15 mouse cellular contexts compared by ENCODE assay signal in genomic region chr3:65535087-65535761, GRCm38 (mm10).
"Had no signal": no experiment of that assay in that cellular context is flagged by ENCODE, and none has a peak within 500 bp of the region (broad histone marks: within the 10 kb centered on the region; RNA-seq: fewer than 3 reads in every experiment).

No protein-coding gene starts in this region.

- H3K27ac ChIP-seq: limb, embryonic 13.5 days; liver, embryonic 13.5 days; midbrain, embryonic 10.5 days; neural tube, embryonic 15.5 days had no signal

- H3K4me3 ChIP-seq: limb, embryonic 13.5 days; liver, embryonic 13.5 days; midbrain, embryonic 10.5 days; myocyte; neural tube, embryonic 15.5 days had no signal

- H3K9me3 ChIP-seq: limb, embryonic 13.5 days; liver, embryonic 13.5 days; midbrain, embryonic 10.5 days; neural tube, embryonic 15.5 days had no signal

- H3K36me3 ChIP-seq: neural tube, embryonic 15.5 days had no signal

- DNase-seq: kidney, adult 8-10 months; kidney, postnatal 25 days; layer of hippocampus, adult 9-11 months; left cerebral cortex, postnatal 4 days; liver, embryonic 13.5 days; lung, adult 2 months; lung, postnatal 4 days; midbrain, embryonic 14.5 days; right cerebral cortex, adult 18-20 months; right cerebral cortex, postnatal 25 days; thymus, postnatal 4 days had no signal

- H3K4me2 ChIP-seq: limb, embryonic 13.5 days; liver, embryonic 13.5 days; neural tube, embryonic 15.5 days had no signal

- H3K27me3 ChIP-seq: limb, embryonic 13.5 days; liver, embryonic 13.5 days; neural tube, embryonic 15.5 days had no signal

- H3K9ac ChIP-seq: limb, embryonic 13.5 days; liver, embryonic 13.5 days; neural tube, embryonic 15.5 days had no signal
